Mouse (Mus musculus): Measurements from ENCODE around the gene Crip2. TPM values are rescaled to one million over a fixed set of nuclear protein-coding genes. Genes with fewer than 3 reads are reported as not detected.

The Crip2 gene
- total RNA-seq, 4 experiments from 2014 or later: 1,612 to 1,913 (median 1,690) TPM

GRCm38 (mm10) chr12:113146112-113147057 is 6.3 kb downstream of the Crip2 start, which contains the start of gene Crip1:
Gene Crip1 (plus strand): TSS chr12:113146316.
- DNase-seq (ENCODE audit: low spot score): peak; percentile 93

GRCm38 (mm10) chr12:113147481-113147880 is 7.4 kb downstream of the Crip2 start:
- DNase-seq (ENCODE audit: low spot score): no peak

- DNase-seq (ENCODE audit: low spot score): peak; percentile 57
These were observed 8.5 kb downstream of the Crip2 start for GRCm38 (mm10) chr12:113148381-113149035.

GRCm38 (mm10) chr12:113149341-113149740 is 9.3 kb downstream of the Crip2 start:
- no peak for DNase-seq (ENCODE audit: low spot score)

- no peak for DNase-seq (ENCODE audit: low spot score)
These were observed 9.9 kb downstream of the Crip2 start for GRCm38 (mm10) chr12:113149896-113150295.

- DNase-seq (ENCODE audit: low spot score): no peak
These were observed 10.6 kb downstream of the Crip2 start for GRCm38 (mm10) chr12:113150591-113150990.

- no peak for DNase-seq (ENCODE audit: low spot score)
These were observed 11.0 kb downstream of the Crip2 start for GRCm38 (mm10) chr12:113151046-113151445.

- DNase-seq (ENCODE audit: low spot score): peak; percentile 73
These were observed 11.7 kb downstream of the Crip2 start for GRCm38 (mm10) chr12:113151661-113152271.

- DNase-seq (ENCODE audit: low spot score): peak; percentile 50
These were observed 12.2 kb downstream of the Crip2 start for GRCm38 (mm10) chr12:113152272-113152661.

- no peak for DNase-seq (ENCODE audit: low spot score)
These were observed 13.0 kb downstream of the Crip2 start for GRCm38 (mm10) chr12:113152991-113153525.

- DNase-seq (ENCODE audit: low spot score): no peak
These were observed 13.9 kb downstream of the Crip2 start for GRCm38 (mm10) chr12:113153971-113154370.

- no peak for DNase-seq (ENCODE audit: low spot score)
These were observed 14.7 kb downstream of the Crip2 start for GRCm38 (mm10) chr12:113154747-113155075.

GRCm38 (mm10) chr12:113155076-113155771 is 15.2 kb downstream of the Crip2 start:
- DNase-seq (ENCODE audit: low spot score): peak; percentile 62

- peak; percentile 99 for DNase-seq (ENCODE audit: low spot score)
These were observed 16.0 kb downstream of the Crip2 start, which contains the start of gene Tedc1 for GRCm38 (mm10) chr12:113155887-113156539. Gene Tedc1 (plus strand): TSS chr12:113156421.

GRCm38 (mm10) chr12:113156540-113156929 is 16.5 kb downstream of the Crip2 start:
- no peak for DNase-seq (ENCODE audit: low spot score)

GRCm38 (mm10) chr12:113157002-113157401 is 17.0 kb downstream of the Crip2 start:
- no peak for DNase-seq (ENCODE audit: low spot score)

GRCm38 (mm10) chr12:113157521-113157920 is 17.5 kb downstream of the Crip2 start:
- no peak for DNase-seq (ENCODE audit: low spot score)

GRCm38 (mm10) chr12:113157971-113158370 is 17.9 kb downstream of the Crip2 start:
- DNase-seq (ENCODE audit: low spot score): no peak

- DNase-seq (ENCODE audit: low spot score): no peak
These were observed 23.5 kb downstream of the Crip2 start for GRCm38 (mm10) chr12:113163561-113164006.

- no peak for DNase-seq (ENCODE audit: low spot score)
These were observed 28.0 kb downstream of the Crip2 start for GRCm38 (mm10) chr12:113168031-113168536.
